Mouse (Mus musculus) G1E (cell line): ENCODE results near the gene Map1b.

Experiments
- CTCF ChIP-seq: IDR thresholded peaks from 2 replicates; pipeline ENCODE4 v1.5.1; 2012; ENCODE audit warnings: low read depth, low read length, inconsistent platforms, mixed read lengths
- GATA1 ChIP-seq: IDR thresholded peaks from 2 replicates; pipeline ENCODE4 v1.6.1; 2012; ENCODE audit warnings: borderline replicate concordance, low read length, inconsistent platforms, mixed read lengths
- TAL1 ChIP-seq: conservative IDR thresholded peaks from 2 replicates; pipeline ENCODE4 v1.6.1; 2012; ENCODE audit warnings: low read depth, low read length, inconsistent platforms, mixed read lengths

DNA sequence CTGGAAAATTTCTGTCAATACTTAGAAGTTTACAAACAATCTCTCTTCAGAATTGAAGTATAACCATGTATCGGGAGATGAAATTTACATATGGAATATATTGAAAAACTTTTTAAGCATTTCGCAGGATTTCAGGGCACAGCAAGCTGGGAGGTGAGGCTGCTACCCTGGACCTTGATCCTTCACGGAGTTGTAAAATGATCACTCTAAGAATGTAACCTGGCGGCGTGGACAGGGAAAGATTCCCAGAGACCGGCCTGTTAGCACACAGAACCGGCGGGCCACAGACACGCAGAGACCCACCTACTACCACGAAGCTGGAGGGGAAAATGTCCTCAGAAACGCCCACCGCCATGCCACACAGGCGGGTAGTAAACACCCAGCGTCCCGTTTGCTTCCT lies 41.5 kb upstream of the Map1b start:
- TF ChIP-seq CTCF (no peak), TAL1 (no peak), GATA1 (no peak)
